Mouse (Mus musculus): ENCODE measurements at regions not wholly inside any gene's neighbourhood (a gene's known extent, or its start where the extent isn't known, plus 50 kb on each side); places are given as distances from the start of the nearest gene placed in this dataset.

DNA sequence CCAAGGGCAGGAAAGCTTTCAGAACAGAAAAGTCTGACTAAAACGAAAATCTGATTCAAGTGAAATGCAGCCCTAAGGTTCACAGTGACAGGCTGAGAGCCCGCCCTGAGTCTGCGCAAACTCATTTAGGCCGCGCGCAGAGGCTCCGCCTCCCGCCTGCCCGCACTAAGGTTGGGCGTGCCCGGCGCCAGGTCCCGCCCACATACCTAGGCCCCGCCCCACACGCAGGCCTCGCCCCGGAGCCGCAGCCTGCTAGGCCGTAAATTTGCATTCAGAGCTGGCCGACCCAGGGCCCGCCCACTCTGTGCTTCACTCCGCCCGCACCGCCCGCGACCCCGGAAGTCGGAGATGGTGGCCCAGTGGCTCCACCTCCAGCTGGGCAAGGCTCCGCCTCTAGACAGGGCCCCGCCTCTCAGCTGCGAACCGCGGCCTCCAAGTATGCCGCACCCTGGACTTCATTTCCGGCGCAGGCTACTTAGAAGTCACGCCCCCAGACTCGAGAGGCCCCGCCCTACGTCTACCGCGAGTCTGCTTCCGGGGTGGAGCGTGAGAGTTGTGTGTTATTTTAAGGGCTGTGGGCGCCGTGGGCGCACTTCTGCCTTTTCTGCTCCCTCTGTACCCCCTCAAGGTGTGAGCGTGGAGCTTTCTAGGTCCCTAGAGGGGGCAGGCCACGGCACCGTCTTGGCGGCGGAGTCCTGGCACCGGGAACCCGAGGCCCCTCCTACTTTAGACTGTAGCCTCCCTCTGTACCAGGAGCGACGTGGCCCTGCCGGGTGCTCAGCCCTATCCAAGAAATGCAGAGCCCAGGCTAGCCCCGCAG is 52.3 kb upstream of the Wnt7b start:
- peaks cover 11 to 13% of the 10 kb centered on the region in 2 experiments; a peak in 3 of 4 replicates for H3K4me1 ChIP-seq (replicated peaks; ENCODE audit: control insufficient read depth in 2 of 2, insufficient read depth in 2 of 2, low read length in 1 of 2)
- under 1% methylated on average over 58 of the region's 58 CpGs for WGBS (ENCODE audit: insufficient replicate concordance)
- DNase-seq (ENCODE audit: low read depth in 3 of 3, low spot score in 3 of 3) = peak; percentile 93 to 94 (median 93)
- TF ChIP-seq EP300 (IDR thresholded peaks at IDR 0.05; ENCODE audit: low read depth) (no peak), CTCF (IDR thresholded peaks at IDR 0.05; ENCODE audit: low read depth) (no peak)
- H3K4me2 ChIP-seq (ENCODE audit: low read depth) = peak overlapping the region; percentile 62
- H3K9ac ChIP-seq (replicated peaks) = peak overlapping the region; percentile 84
- no peaks in the 10 kb centered on the region for H3K9me3 ChIP-seq (ENCODE audit: control insufficient read depth, low read length)
- ATAC-seq (ENCODE audit: insufficient read depth) = peak; percentile 94
- peak overlapping the region; percentile 80 for H3K27ac ChIP-seq
- no peaks in the 10 kb centered on the region for H3K27me3 ChIP-seq (ENCODE audit: control insufficient read depth, insufficient read depth, low read length)
- no peaks in the 10 kb centered on the region for H3K36me3 ChIP-seq (replicated peaks; ENCODE audit: control insufficient read depth, insufficient read depth, low read depth)
- peak overlapping the region; percentile 81 to 83 for H3K4me3 ChIP-seq (ENCODE audit: insufficient read depth in 1 of 2, low read depth in 2 of 2, low read length in 2 of 2)

DNA sequence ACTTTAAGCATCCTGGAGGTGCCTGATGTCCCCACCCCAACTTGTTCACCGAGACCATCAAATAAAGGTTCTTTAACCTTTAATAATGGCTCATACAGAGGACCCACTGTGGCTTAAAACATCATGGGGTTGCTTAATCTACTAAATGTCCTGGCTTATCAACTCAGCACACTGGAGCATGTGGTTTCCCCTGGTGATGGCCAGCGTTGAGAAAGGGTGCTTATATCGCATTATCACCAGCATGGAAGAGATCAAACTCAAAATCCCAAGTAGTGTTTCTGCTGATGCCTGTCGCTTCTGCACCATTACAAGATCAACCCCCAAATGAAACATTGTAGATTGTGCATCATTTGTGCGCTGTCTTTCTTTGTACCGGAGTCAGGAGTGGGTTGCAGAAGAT is 53.2 kb upstream of the Wnt7b start:
- DNase-seq (ENCODE audit: low read depth in 3 of 3, low spot score in 3 of 3) (peak in 2 of 3 experiments; percentile 51 to 62), ATAC-seq (ENCODE audit: insufficient read depth) (no peak)
- 38% methylated on average over 6 of the region's 6 CpGs for WGBS (ENCODE audit: insufficient replicate concordance)
- TF ChIP-seq CTCF (IDR thresholded peaks at IDR 0.05; ENCODE audit: low read depth) (no peak), EP300 (IDR thresholded peaks at IDR 0.05; ENCODE audit: low read depth) (0 out of 2 replicates have a peak, but pooled peaks have one; percentile 38)
- peaks cover 11 to 13% of the 10 kb centered on the region in 2 experiments; a peak in 3 of 4 replicates for H3K4me1 ChIP-seq (replicated peaks; ENCODE audit: control insufficient read depth in 2 of 2, insufficient read depth in 2 of 2, low read length in 1 of 2)
- H3K27ac ChIP-seq = peak overlapping the region; percentile 80
- no peaks in the 10 kb centered on the region for H3K36me3 ChIP-seq (replicated peaks; ENCODE audit: control insufficient read depth, insufficient read depth, low read depth)
- no peaks in the 10 kb centered on the region for H3K27me3 ChIP-seq (ENCODE audit: control insufficient read depth, insufficient read depth, low read length)
- no peaks in the 10 kb centered on the region for H3K9me3 ChIP-seq (ENCODE audit: control insufficient read depth, low read length)
- H3K9ac ChIP-seq (replicated peaks) = peak overlapping the region; percentile 84
- peak overlapping the region; percentile 62 for H3K4me2 ChIP-seq (ENCODE audit: low read depth)
- peak overlapping the region; percentile 81 to 83 for H3K4me3 ChIP-seq (ENCODE audit: insufficient read depth in 1 of 2, low read depth in 2 of 2, low read length in 2 of 2)

DNA sequence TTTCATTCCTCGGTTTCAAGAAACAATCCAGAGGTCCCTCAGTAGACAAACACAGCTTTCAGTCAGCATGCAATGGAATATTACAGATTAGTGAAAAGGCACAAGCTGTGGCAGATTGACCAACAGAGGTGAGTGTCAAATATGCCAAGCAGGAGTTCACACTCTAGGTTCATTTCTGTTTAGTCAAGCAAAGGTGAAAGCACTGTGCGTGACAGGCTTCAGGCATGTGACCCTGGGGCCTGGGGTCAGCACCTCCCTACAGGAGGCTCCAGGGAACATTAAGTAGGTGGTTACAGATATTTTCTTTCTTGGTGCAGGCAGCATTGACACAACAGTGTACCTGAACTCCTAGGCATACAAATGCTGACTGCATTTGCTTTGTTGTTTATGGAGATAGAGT is 57.3 kb upstream of the Wnt7b start:
- TF ChIP-seq CTCF (IDR thresholded peaks at IDR 0.05; ENCODE audit: low read depth) (no peak), EP300 (IDR thresholded peaks at IDR 0.05; ENCODE audit: low read depth) (no peak)
- WGBS (ENCODE audit: insufficient replicate concordance) = 62% methylated on average over 2 of the region's 2 CpGs
- peaks cover 7 to 10% of the 10 kb centered on the region in 2 experiments; a peak in 3 of 4 replicates for H3K4me1 ChIP-seq (replicated peaks; ENCODE audit: control insufficient read depth in 2 of 2, insufficient read depth in 2 of 2, low read length in 1 of 2)
- H3K9ac ChIP-seq (replicated peaks) = no peak overlapping the region
- no peak overlapping the region for H3K27ac ChIP-seq
- ATAC-seq (ENCODE audit: insufficient read depth) = no peak
- H3K4me3 ChIP-seq (ENCODE audit: insufficient read depth in 1 of 2, low read depth in 2 of 2, low read length in 2 of 2) = no peak overlapping the region
- no peak overlapping the region for H3K4me2 ChIP-seq (ENCODE audit: low read depth)
- H3K27me3 ChIP-seq (ENCODE audit: control insufficient read depth, insufficient read depth, low read length) = peaks cover 2% of the 10 kb centered on the region
- H3K36me3 ChIP-seq (replicated peaks; ENCODE audit: control insufficient read depth, insufficient read depth, low read depth) = no peaks in the 10 kb centered on the region
- H3K9me3 ChIP-seq (ENCODE audit: control insufficient read depth, low read length) = no peaks in the 10 kb centered on the region
- DNase-seq (ENCODE audit: low read depth in 3 of 3, low spot score in 3 of 3) = no peak

DNA sequence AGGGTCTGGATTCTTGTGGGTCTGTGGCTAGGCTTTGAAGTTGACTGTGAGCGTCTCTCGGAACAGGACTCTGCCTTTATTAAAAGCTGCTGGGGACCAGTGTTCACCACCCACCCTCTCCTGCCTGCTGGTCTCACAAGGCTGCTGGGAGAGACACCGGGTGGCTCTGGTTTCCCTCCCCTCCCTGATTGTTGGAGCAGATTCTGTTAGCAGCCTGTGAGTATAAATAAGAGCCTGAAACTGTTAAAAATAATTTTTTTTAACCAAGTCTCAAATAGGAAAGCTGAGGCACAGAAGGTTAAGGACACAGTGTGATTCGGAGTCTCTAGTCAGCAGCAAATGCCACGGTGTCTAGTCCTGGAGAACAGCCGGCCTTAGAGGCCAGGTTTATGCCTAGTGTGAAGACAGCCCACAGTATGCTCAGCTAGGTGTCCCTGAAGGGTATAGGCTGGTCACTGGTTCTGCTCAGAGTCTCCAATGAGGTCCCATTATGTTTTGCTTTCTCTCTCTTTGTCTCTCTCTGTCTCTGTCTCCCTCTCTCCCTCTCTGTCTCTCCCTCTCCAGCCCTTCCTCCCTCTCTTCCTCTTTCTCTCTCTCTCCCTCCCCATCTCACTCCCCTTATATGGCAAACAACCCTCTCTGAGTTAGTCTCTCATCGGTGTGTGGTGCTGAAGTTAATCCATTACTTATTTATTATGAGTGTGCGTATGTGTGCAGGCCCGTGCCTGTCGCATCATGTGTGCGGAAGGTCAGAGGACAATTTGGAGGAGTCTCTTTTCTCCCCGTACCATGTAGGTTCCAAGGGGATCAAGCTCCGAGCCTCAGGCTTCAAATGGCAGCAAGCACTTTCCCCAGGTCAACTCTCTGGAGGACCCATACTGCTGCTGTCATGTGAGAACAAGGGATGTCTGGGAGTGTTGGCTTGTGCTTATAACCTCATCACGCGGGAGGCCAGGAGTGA is 59.1 kb upstream of the Wnt7b start:
- no peak for ATAC-seq (ENCODE audit: insufficient read depth)
- H3K4me3 ChIP-seq (ENCODE audit: insufficient read depth in 1 of 2, low read depth in 2 of 2, low read length in 2 of 2) = no peak overlapping the region
- peaks cover 17% of the 10 kb centered on the region for H3K27me3 ChIP-seq (ENCODE audit: control insufficient read depth, insufficient read depth, low read length)
- no peak overlapping the region for H3K9ac ChIP-seq (replicated peaks)
- WGBS (ENCODE audit: insufficient replicate concordance) = 67% methylated on average over 15 of the region's 15 CpGs
- no peak overlapping the region for H3K27ac ChIP-seq
- no peaks in the 10 kb centered on the region for H3K4me1 ChIP-seq (replicated peaks; ENCODE audit: control insufficient read depth in 2 of 2, insufficient read depth in 2 of 2, low read length in 1 of 2)
- H3K9me3 ChIP-seq (ENCODE audit: control insufficient read depth, low read length) = no peaks in the 10 kb centered on the region
- TF ChIP-seq CTCF (IDR thresholded peaks at IDR 0.05; ENCODE audit: low read depth) (no peak), EP300 (IDR thresholded peaks at IDR 0.05; ENCODE audit: low read depth) (no peak)
- no peaks in the 10 kb centered on the region for H3K36me3 ChIP-seq (replicated peaks; ENCODE audit: control insufficient read depth, insufficient read depth, low read depth)
- no peak overlapping the region for H3K4me2 ChIP-seq (ENCODE audit: low read depth)
- DNase-seq (ENCODE audit: low read depth in 3 of 3, low spot score in 3 of 3) = no peak

All from liver, embryonic 14.5 days (tissue).